Mouse (Mus musculus): ENCODE results near the gene Slc47a1. TPM values are rescaled to one million over a fixed set of nuclear protein-coding genes. Genes with fewer than 3 reads are reported as not detected.
"Not testable (repeated sequence)": the region's sequence is repeated elsewhere in the genome, so short reads cannot be mapped to it uniquely, and the experiment has no call there.

The Slc47a1 gene
- total and polyA plus RNA-seq, 3 experiments = 0.11 TPM; not detected in 2

GRCm38 (mm10) chr11:61319233-61319922 is 58.8 kb downstream of the Slc47a1 start:
- Histone ChIP-seq H3K4me1 (ENCODE audit: insufficient read depth, low read depth, low read length) (no peaks in the 10 kb centered on the region), H3K36me3 (replicated peaks) (no peaks in the 10 kb centered on the region), H3K9me3 (replicated peaks) (no peaks in the 10 kb centered on the region), H3K27me3 (ENCODE audit: insufficient read depth, low read length) (0 out of 2 replicates have a peak, but pooled peaks cover 5% of the 10 kb centered on the region), H3K4me3 (ENCODE audit: low read depth, low read length) (no peak overlapping the region)
- ATAC-seq (ENCODE audit: extremely low read depth, insufficient number of reproducible peaks, low FRiP score, poor library complexity, severe bottlenecking) (no peak), DNase-seq (ENCODE audit: low spot score) (no peak)
- TF ChIP-seq GATA1 (IDR thresholded peaks at IDR 0.05; ENCODE audit: borderline replicate concordance, low read length) = no peak

GRCm38 (mm10) chr11:61316864-61317263 is 61.3 kb downstream of the Slc47a1 start:
- Histone ChIP-seq H3K36me3 (replicated peaks) (no peaks in the 10 kb centered on the region), H3K4me1 (ENCODE audit: insufficient read depth, low read depth, low read length) (no peaks in the 10 kb centered on the region), H3K4me3 (ENCODE audit: low read depth, low read length) (no peak overlapping the region), H3K27me3 (ENCODE audit: insufficient read depth, low read length) (peaks cover 12% of the 10 kb centered on the region; the same call in 1 of the 2 replicates), H3K9me3 (replicated peaks) (no peaks in the 10 kb centered on the region)
- ATAC-seq (ENCODE audit: extremely low read depth, insufficient number of reproducible peaks, low FRiP score, poor library complexity, severe bottlenecking) = no peak
- TF ChIP-seq GATA2 (IDR thresholded peaks at IDR 0.05; ENCODE audit: borderline replicate concordance, low read depth, low read length) = no peak
- no peak for TF ChIP-seq POLR2AphosphoS5 (IDR thresholded peaks at IDR 0.05; ENCODE audit: insufficient replicate concordance, low read depth, low read length)
- TF ChIP-seq CTCF (IDR thresholded peaks at IDR 0.05; ENCODE audit: low read depth, low read length) = no peak
- no peak for TF ChIP-seq TAL1 (conservative IDR thresholded peaks at IDR 0.05; ENCODE audit: low read depth, low read length)
- TF ChIP-seq GATA1 (IDR thresholded peaks at IDR 0.05; ENCODE audit: borderline replicate concordance, low read length) = no peak
- no peak for DNase-seq (ENCODE audit: low spot score)

- no peaks in the 10 kb centered on the region for H3K9me3 ChIP-seq (replicated peaks)
- peaks cover 15% of the 10 kb centered on the region for H3K27me3 ChIP-seq (ENCODE audit: insufficient read depth, low read length)
- TF ChIP-seq GATA1 (IDR thresholded peaks at IDR 0.05; ENCODE audit: borderline replicate concordance, low read length) = no peak
- TF ChIP-seq POLR2AphosphoS5 (IDR thresholded peaks at IDR 0.05; ENCODE audit: insufficient replicate concordance, low read depth, low read length) = no peak
- no peak for TF ChIP-seq CTCF (IDR thresholded peaks at IDR 0.05; ENCODE audit: low read depth, low read length)
- TF ChIP-seq TAL1 (conservative IDR thresholded peaks at IDR 0.05; ENCODE audit: low read depth, low read length) = no peak
- TF ChIP-seq GATA2 (IDR thresholded peaks at IDR 0.05; ENCODE audit: borderline replicate concordance, low read depth, low read length) = no peak
- no peak overlapping the region for H3K4me3 ChIP-seq (ENCODE audit: low read depth, low read length)
- H3K4me1 ChIP-seq (ENCODE audit: insufficient read depth, low read depth, low read length) = peaks cover 5% of the 10 kb centered on the region; the same call in 1 of the 2 replicates
- ATAC-seq (ENCODE audit: extremely low read depth, insufficient number of reproducible peaks, low FRiP score, poor library complexity, severe bottlenecking) (no peak), DNase-seq (ENCODE audit: low spot score) (no peak)
- no peaks in the 10 kb centered on the region for H3K36me3 ChIP-seq (replicated peaks)
Observed at GRCm38 (mm10) chr11:61310321-61310720, 67.8 kb downstream of the Slc47a1 start.

GRCm38 (mm10) chr11:61309831-61310230 is 68.3 kb downstream of the Slc47a1 start:
- Histone ChIP-seq H3K27me3 (ENCODE audit: insufficient read depth, low read length) (peaks cover 12% of the 10 kb centered on the region), H3K36me3 (replicated peaks) (no peaks in the 10 kb centered on the region), H3K4me1 (ENCODE audit: insufficient read depth, low read depth, low read length) (peaks cover 5% of the 10 kb centered on the region; the same call in 1 of the 2 replicates), H3K4me3 (ENCODE audit: low read depth, low read length) (no peak overlapping the region), H3K9me3 (replicated peaks) (no peaks in the 10 kb centered on the region)
- ATAC-seq (ENCODE audit: extremely low read depth, insufficient number of reproducible peaks, low FRiP score, poor library complexity, severe bottlenecking) = no peak
- no peak for TF ChIP-seq CTCF (IDR thresholded peaks at IDR 0.05; ENCODE audit: low read depth, low read length)
- no peak for TF ChIP-seq GATA1 (IDR thresholded peaks at IDR 0.05; ENCODE audit: borderline replicate concordance, low read length)
- TF ChIP-seq GATA2 (IDR thresholded peaks at IDR 0.05; ENCODE audit: borderline replicate concordance, low read depth, low read length) = no peak
- TF ChIP-seq POLR2AphosphoS5 (IDR thresholded peaks at IDR 0.05; ENCODE audit: insufficient replicate concordance, low read depth, low read length) = no peak
- TF ChIP-seq TAL1 (conservative IDR thresholded peaks at IDR 0.05; ENCODE audit: low read depth, low read length) = no peak
- DNase-seq (ENCODE audit: low spot score) = no peak

GRCm38 (mm10) chr11:61307795-61308194 is 70.3 kb downstream of the Slc47a1 start:
- H3K27me3 ChIP-seq (ENCODE audit: insufficient read depth, low read length) = peaks cover 6% of the 10 kb centered on the region
- no peak for DNase-seq (ENCODE audit: low spot score)
- no peak overlapping the region for H3K4me3 ChIP-seq (ENCODE audit: low read depth, low read length)
- no peaks in the 10 kb centered on the region for H3K36me3 ChIP-seq (replicated peaks)
- H3K4me1 ChIP-seq (ENCODE audit: insufficient read depth, low read depth, low read length) = peaks cover 5% of the 10 kb centered on the region; the same call in 1 of the 2 replicates
- TF ChIP-seq CTCF (IDR thresholded peaks at IDR 0.05; ENCODE audit: low read depth, low read length) = no peak
- no peak for TF ChIP-seq GATA1 (IDR thresholded peaks at IDR 0.05; ENCODE audit: borderline replicate concordance, low read length)
- no peak for TF ChIP-seq POLR2AphosphoS5 (IDR thresholded peaks at IDR 0.05; ENCODE audit: insufficient replicate concordance, low read depth, low read length)
- no peak for TF ChIP-seq TAL1 (conservative IDR thresholded peaks at IDR 0.05; ENCODE audit: low read depth, low read length)
- TF ChIP-seq GATA2 (IDR thresholded peaks at IDR 0.05; ENCODE audit: borderline replicate concordance, low read depth, low read length) = no peak
- H3K9me3 ChIP-seq (replicated peaks) = no peaks in the 10 kb centered on the region
- no peak for ATAC-seq (ENCODE audit: extremely low read depth, insufficient number of reproducible peaks, low FRiP score, poor library complexity, severe bottlenecking)

GRCm38 (mm10) chr11:61305377-61305776 is 72.8 kb downstream of the Slc47a1 start:
- DNase-seq (ENCODE audit: low spot score) (no peak), ATAC-seq (ENCODE audit: extremely low read depth, insufficient number of reproducible peaks, low FRiP score, poor library complexity, severe bottlenecking) (no peak)
- TF ChIP-seq CTCF (IDR thresholded peaks at IDR 0.05; ENCODE audit: low read depth, low read length) (peak; percentile 63), POLR2AphosphoS5 (IDR thresholded peaks at IDR 0.05; ENCODE audit: insufficient replicate concordance, low read depth, low read length) (no peak)
- Histone ChIP-seq H3K36me3 (replicated peaks) (no peaks in the 10 kb centered on the region), H3K27me3 (ENCODE audit: insufficient read depth, low read length) (peaks cover 16% of the 10 kb centered on the region), H3K9me3 (replicated peaks) (no peaks in the 10 kb centered on the region), H3K4me3 (ENCODE audit: low read depth, low read length) (no peak overlapping the region), H3K4me1 (ENCODE audit: insufficient read depth, low read depth, low read length) (peaks cover 8% of the 10 kb centered on the region)

GRCm38 (mm10) chr11:61304535-61304934 is 73.6 kb downstream of the Slc47a1 start:
- ATAC-seq (ENCODE audit: extremely low read depth, insufficient number of reproducible peaks, low FRiP score, poor library complexity, severe bottlenecking); H3K4me3 ChIP-seq (ENCODE audit: low read depth, low read length); H3K4me1 ChIP-seq (ENCODE audit: insufficient read depth, low read depth, low read length); DNase-seq (ENCODE audit: low spot score); H3K9me3 ChIP-seq (replicated peaks); H3K36me3 ChIP-seq (replicated peaks): not testable (repeated sequence)
- H3K27me3 ChIP-seq (ENCODE audit: insufficient read depth, low read length) = peaks cover 16% of the 10 kb centered on the region
